Mouse (Mus musculus): ENCODE results near the gene Ctc1. TPM values are rescaled to one million over a fixed set of nuclear protein-coding genes. Genes with fewer than 3 reads are reported as not detected.
A peak's percentile ranks its signal among the peaks of the same experiment; 100 is the strongest.

Ctc1 gene
- polyA plus RNA-seq, 1 experiment from 2014 or later = 103 TPM

- H3K27me3 ChIP-seq (replicated peaks; ENCODE audit: low read depth, poor library complexity, severe bottlenecking) = no peaks in the 10 kb centered on the region
- peaks cover 33% of the 10 kb centered on the region for H3K4me1 ChIP-seq
- H3K9me3 ChIP-seq = no peaks in the 10 kb centered on the region
- H3K4me3 ChIP-seq = peak overlapping the region; percentile 77
- peak; percentile 86 for DNase-seq (ENCODE audit: low spot score)
- peaks cover 41% of the 10 kb centered on the region for H3K36me3 ChIP-seq (replicated peaks)
- WGBS = 1% methylated on average over 34 of the region's 34 CpGs
- H3K27ac ChIP-seq (replicated peaks) = peak overlapping the region; percentile 86
Measured at GRCm38 (mm10) chr11:69037231-69038061, 21.7 kb downstream of the Ctc1 start.

- DNase-seq (ENCODE audit: low spot score) = no peak
- no peaks in the 10 kb centered on the region for H3K9me3 ChIP-seq
- H3K27ac ChIP-seq (replicated peaks) = no peak overlapping the region
- WGBS = 61% methylated on average over 5 of the region's 5 CpGs
- peaks cover 33% of the 10 kb centered on the region for H3K4me1 ChIP-seq
- H3K27me3 ChIP-seq (replicated peaks; ENCODE audit: low read depth, poor library complexity, severe bottlenecking) = no peaks in the 10 kb centered on the region
- peaks cover 34% of the 10 kb centered on the region for H3K36me3 ChIP-seq (replicated peaks)
- peak overlapping the region; percentile 77 for H3K4me3 ChIP-seq
Measured at GRCm38 (mm10) chr11:69038173-69038572, 22.5 kb downstream of the Ctc1 start.

GRCm38 (mm10) chr11:69045531-69046394 is 30.1 kb downstream of the Ctc1 start, which contains the start of gene Aurkb:
Aurkb (plus strand) TSS chr11:69045647.
- peaks cover 37% of the 10 kb centered on the region for H3K36me3 ChIP-seq (replicated peaks)
- peaks cover 41% of the 10 kb centered on the region for H3K4me1 ChIP-seq

GRCm38 (mm10) chr11:69046395-69046774 is 30.7 kb downstream of the Ctc1 start:
- Histone ChIP-seq H3K27ac (replicated peaks) (peak overlapping the region; percentile 98), H3K9me3 (no peaks in the 10 kb centered on the region), H3K36me3 (replicated peaks) (peaks cover 43% of the 10 kb centered on the region), H3K4me3 (peak overlapping the region; percentile 93), H3K27me3 (replicated peaks; ENCODE audit: low read depth, poor library complexity, severe bottlenecking) (no peaks in the 10 kb centered on the region), H3K4me1 (peaks cover 41% of the 10 kb centered on the region)
- WGBS = 18% methylated on average over 9 of the region's 9 CpGs
- no peak for DNase-seq (ENCODE audit: low spot score)

More at GRCm38 (mm10) chr11:69045531-69046394, 30.1 kb downstream of the Ctc1 start, which contains the start of gene Aurkb:
- WGBS = 1% methylated on average over 54 of the region's 54 CpGs
- DNase-seq (ENCODE audit: low spot score) = peak; percentile 92
- H3K27me3 ChIP-seq (replicated peaks; ENCODE audit: low read depth, poor library complexity, severe bottlenecking) = no peaks in the 10 kb centered on the region
- H3K27ac ChIP-seq (replicated peaks) = peak within 1 kb of the TSS; percentile 98
- peak within 1 kb of the TSS; percentile 93 for H3K4me3 ChIP-seq
- no peaks in the 10 kb centered on the region for H3K9me3 ChIP-seq

GRCm38 (mm10) chr11:69047592-69047991 is 31.9 kb downstream of the Ctc1 start:
- Histone ChIP-seq H3K4me1 (peaks cover 41% of the 10 kb centered on the region), H3K9me3 (no peaks in the 10 kb centered on the region), H3K27ac (replicated peaks) (no peak overlapping the region), H3K36me3 (replicated peaks) (peaks cover 55% of the 10 kb centered on the region), H3K27me3 (replicated peaks; ENCODE audit: low read depth, poor library complexity, severe bottlenecking) (no peaks in the 10 kb centered on the region), H3K4me3 (peak overlapping the region; percentile 93)
- 92% methylated on average over 12 of the region's 12 CpGs for WGBS
- DNase-seq (ENCODE audit: low spot score) = no peak

- 94% methylated on average over 14 of the region's 14 CpGs for WGBS
Measured at GRCm38 (mm10) chr11:69048151-69048550, 32.4 kb downstream of the Ctc1 start.

GRCm38 (mm10) chr11:69050748-69051147 is 35.0 kb downstream of the Ctc1 start:
- Histone ChIP-seq H3K4me1 (peaks cover 33% of the 10 kb centered on the region), H3K9me3 (no peaks in the 10 kb centered on the region), H3K27ac (replicated peaks) (no peak overlapping the region), H3K36me3 (replicated peaks) (peaks cover 77% of the 10 kb centered on the region), H3K4me3 (no peak overlapping the region), H3K27me3 (replicated peaks; ENCODE audit: low read depth, poor library complexity, severe bottlenecking) (no peaks in the 10 kb centered on the region)
- no peak for DNase-seq (ENCODE audit: low spot score)
- 92% methylated on average over 8 of the region's 8 CpGs for WGBS

More at GRCm38 (mm10) chr11:69048151-69048550, 32.4 kb downstream of the Ctc1 start:
- Histone ChIP-seq H3K9me3 (no peaks in the 10 kb centered on the region), H3K36me3 (replicated peaks) (peaks cover 61% of the 10 kb centered on the region), H3K27me3 (replicated peaks; ENCODE audit: low read depth, poor library complexity, severe bottlenecking) (no peaks in the 10 kb centered on the region), H3K4me1 (peaks cover 41% of the 10 kb centered on the region), H3K4me3 (peak overlapping the region; percentile 93; the same call in 1 of the 2 replicates), H3K27ac (replicated peaks) (no peak overlapping the region)
- DNase-seq (ENCODE audit: low spot score) = no peak

GRCm38 (mm10) chr11:69051771-69052170 is 36.1 kb downstream of the Ctc1 start:
- Histone ChIP-seq H3K36me3 (replicated peaks) (peaks cover 77% of the 10 kb centered on the region), H3K27me3 (replicated peaks; ENCODE audit: low read depth, poor library complexity, severe bottlenecking) (no peaks in the 10 kb centered on the region), H3K4me1 (peaks cover 27% of the 10 kb centered on the region), H3K4me3 (no peak overlapping the region), H3K27ac (replicated peaks) (no peak overlapping the region), H3K9me3 (no peaks in the 10 kb centered on the region)
- 77% methylated on average over 4 of the region's 4 CpGs for WGBS
- DNase-seq (ENCODE audit: low spot score) = no peak

- Histone ChIP-seq H3K4me3 (no peak overlapping the region), H3K4me1 (peaks cover 15% of the 10 kb centered on the region), H3K36me3 (replicated peaks) (peaks cover 69% of the 10 kb centered on the region), H3K9me3 (no peaks in the 10 kb centered on the region), H3K27ac (replicated peaks) (no peak overlapping the region), H3K27me3 (replicated peaks; ENCODE audit: low read depth, poor library complexity, severe bottlenecking) (no peaks in the 10 kb centered on the region)
- WGBS = 89% methylated on average over 2 of the region's 2 CpGs
- no peak for DNase-seq (ENCODE audit: low spot score)
Measured at GRCm38 (mm10) chr11:69052824-69053421, 37.2 kb downstream of the Ctc1 start.

- no peaks in the 10 kb centered on the region for H3K9me3 ChIP-seq
- peaks cover 59% of the 10 kb centered on the region for H3K36me3 ChIP-seq (replicated peaks)
- peaks cover 12% of the 10 kb centered on the region for H3K4me1 ChIP-seq
- H3K27me3 ChIP-seq (replicated peaks; ENCODE audit: low read depth, poor library complexity, severe bottlenecking) = no peaks in the 10 kb centered on the region
- 0 out of 2 replicates have a peak overlapping the region, but pooled peaks have one; percentile 8 for H3K4me3 ChIP-seq
- WGBS = 79% methylated on average over 3 of the region's 3 CpGs
- DNase-seq (ENCODE audit: low spot score) = no peak
- no peak overlapping the region for H3K27ac ChIP-seq (replicated peaks)
Measured at GRCm38 (mm10) chr11:69053848-69054247, 38.1 kb downstream of the Ctc1 start.

GRCm38 (mm10) chr11:69058265-69058664 is 42.6 kb downstream of the Ctc1 start:
- Histone ChIP-seq H3K4me1 (peaks cover 29% of the 10 kb centered on the region), H3K27ac (replicated peaks) (peak overlapping the region; percentile 89), H3K4me3 (peak overlapping the region; percentile 90), H3K9me3 (no peaks in the 10 kb centered on the region), H3K36me3 (replicated peaks) (peaks cover 15% of the 10 kb centered on the region), H3K27me3 (replicated peaks; ENCODE audit: low read depth, poor library complexity, severe bottlenecking) (peaks cover 9% of the 10 kb centered on the region)
- DNase-seq (ENCODE audit: low spot score) = no peak
- WGBS = 73% methylated on average over 2 of the region's 2 CpGs

GRCm38 (mm10) chr11:69058729-69059356 is 43.1 kb downstream of the Ctc1 start:
- H3K4me3 ChIP-seq = peak overlapping the region; percentile 90
- H3K27me3 ChIP-seq (replicated peaks; ENCODE audit: low read depth, poor library complexity, severe bottlenecking) = peaks cover 9% of the 10 kb centered on the region
- H3K9me3 ChIP-seq = no peaks in the 10 kb centered on the region
- no peak for DNase-seq (ENCODE audit: low spot score)
- H3K4me1 ChIP-seq = peaks cover 31% of the 10 kb centered on the region
- WGBS = 2% methylated on average over 19 of the region's 19 CpGs
- peak overlapping the region; percentile 89 for H3K27ac ChIP-seq (replicated peaks)
- H3K36me3 ChIP-seq (replicated peaks) = peaks cover 9% of the 10 kb centered on the region

Measured in embryonic facial prominence, embryonic 10.5 days (tissue).